Mouse (Mus musculus) megakaryocyte, embryonic 14.5 days (primary cell): ENCODE measurements at regions not wholly inside any gene's neighbourhood (a gene's known extent, or its start where the extent isn't known, plus 50 kb on each side); places are given as distances from the start of the nearest gene placed in this dataset.

Experiments
- FLI1 ChIP-seq: IDR thresholded peaks from 2 replicates; pipeline ENCODE4 v1.6.1; 2012; ENCODE audit warnings: low read length, inconsistent platforms, mixed read lengths
- GATA1 ChIP-seq: IDR thresholded peaks from 3 replicates; pipeline ENCODE4 v1.6.1; 2012; ENCODE audit warnings: mixed read lengths, low read length, inconsistent platforms, borderline replicate concordance

DNA sequence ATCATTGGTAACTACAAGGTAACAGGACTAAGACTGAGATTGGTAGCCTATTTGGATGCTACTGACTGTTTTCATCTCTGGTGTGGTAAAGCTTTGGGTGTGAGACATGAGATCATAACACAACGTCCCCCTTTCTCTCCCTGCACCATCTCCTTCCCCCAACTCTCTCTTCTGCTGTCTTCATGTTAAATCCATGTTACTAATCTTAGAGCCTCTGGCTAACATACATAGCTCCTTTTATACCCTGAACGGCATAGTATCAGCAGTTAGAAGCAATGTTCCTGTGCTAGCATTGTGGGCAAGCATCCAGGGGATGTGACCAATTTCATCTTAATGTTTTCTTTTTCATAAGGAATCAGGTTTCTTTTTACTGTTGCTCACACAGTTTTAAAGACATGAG is 365.1 kb upstream of the Fam241a start:
- no peak for TF ChIP-seq GATA1
- TF ChIP-seq FLI1, result no peak
